Mouse (Mus musculus) kidney, adult 2 months (tissue): ENCODE data around the gene Srp54c.
"Not testable (repeated sequence)": the region's sequence is repeated elsewhere in the genome, so short reads cannot be mapped to it uniquely, and the experiment has no call there.

ENCODE experiments used
- CTCF ChIP-seq: fragments of 200-500 bp; conservative IDR thresholded peaks from 2 replicates; pipeline ENCODE4 v1.5.1; 2011; ENCODE audit warnings: low read depth, mild to moderate bottlenecking, control low read depth, low read length, moderate library complexity, mixed read lengths; ENCODE audit not compliant: insufficient read depth, insufficient read length
- POLR2A ChIP-seq: fragments of 200-500 bp; IDR thresholded peaks from one replicate; pipeline ENCODE4 v1.6.1; 2011; ENCODE audit warnings: low read depth, low read length, control low read depth

DNA sequence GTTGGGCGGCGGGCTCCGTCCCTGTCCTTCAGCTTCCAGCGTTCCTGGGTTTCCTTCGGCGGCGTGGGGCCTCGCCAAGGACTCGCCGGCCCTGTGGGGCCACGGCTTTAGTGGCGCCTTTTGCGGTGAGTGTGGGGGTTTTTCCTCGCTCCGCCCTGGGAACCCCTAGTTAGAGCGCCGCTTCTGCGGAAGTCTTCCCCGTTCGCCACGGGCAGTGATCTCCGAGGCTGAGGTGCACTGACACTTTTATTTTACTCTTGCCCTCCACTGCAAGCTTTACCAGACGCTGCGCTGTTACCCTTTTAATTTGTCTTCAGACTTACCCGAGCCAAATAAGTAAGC is 523 bp downstream of the Srp54c start:
- not testable (repeated sequence) for TF ChIP-seq CTCF, POLR2A
